Mouse (Mus musculus): ENCODE results near the gene BC035044.
"Not testable (repeated sequence)": the region's sequence is repeated elsewhere in the genome, so short reads cannot be mapped to it uniquely, and the experiment has no call there.

The BC035044 gene

GRCm38 (mm10) chr6:128890948-128891355 is at the start of gene BC035044:
Gene BC035044, minus strand, starts transcription at chr6:128891126.
- no peak for DNase-seq

DNA sequence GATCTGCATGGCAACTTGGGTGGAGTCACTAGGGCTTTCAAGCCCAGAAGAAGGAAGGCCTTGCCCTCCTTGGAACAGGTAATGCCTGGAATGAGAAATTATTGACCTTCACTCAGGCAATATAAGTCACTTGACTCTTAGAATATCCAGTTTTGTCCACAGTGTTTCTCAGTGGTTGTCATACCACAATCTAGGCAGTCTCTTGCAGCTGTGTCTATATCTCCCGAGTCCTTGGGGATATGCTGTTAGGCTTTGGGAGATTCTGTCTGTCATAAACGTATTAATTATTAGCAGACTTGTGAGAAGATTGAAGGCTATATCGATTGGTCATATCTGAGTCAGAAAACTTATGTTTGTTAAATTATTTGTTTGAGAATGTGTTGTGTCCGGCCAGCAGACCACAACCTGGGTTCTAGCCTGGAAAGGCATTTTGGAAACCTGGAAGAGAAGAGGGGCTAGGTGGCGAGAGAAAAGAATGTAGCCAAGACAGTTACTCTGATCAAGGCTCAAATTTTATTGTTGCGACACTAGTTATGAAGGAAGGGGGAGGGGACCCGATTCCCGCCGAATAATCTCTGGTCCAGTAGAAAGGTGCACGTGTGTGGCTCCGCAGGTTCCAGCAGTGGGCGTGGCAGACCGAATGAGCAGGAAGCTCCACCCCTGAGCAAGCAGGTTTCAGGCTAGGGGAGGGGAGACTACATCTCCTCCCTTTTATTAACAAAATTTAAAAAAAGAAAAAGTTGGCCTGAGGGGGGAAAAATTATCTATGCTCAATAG is 45.2 kb upstream of the BC035044 start:
- not testable (repeated sequence) for DNase-seq

DNA sequence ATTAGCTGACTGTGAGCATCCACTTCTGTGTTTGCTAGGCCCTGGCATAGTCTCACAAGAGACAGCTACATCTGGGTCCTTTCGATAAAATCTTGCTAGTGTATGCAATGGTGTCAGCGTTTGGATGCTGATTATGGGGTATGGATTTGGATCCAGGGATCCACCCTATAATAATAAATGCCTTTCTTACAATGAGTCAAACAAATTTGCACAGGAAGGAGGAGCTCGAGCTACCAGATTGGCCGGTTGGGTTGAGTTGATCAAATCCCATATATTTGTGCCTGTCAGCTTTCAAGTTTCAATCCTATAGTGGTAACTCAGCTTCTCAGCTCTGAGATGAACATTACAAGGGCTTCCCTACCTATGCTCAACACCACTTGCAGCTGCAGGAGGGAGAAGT is 43.2 kb upstream of the BC035044 start, which contains the start of gene Clec2g:
Clec2g (plus strand) TSS at position 301 of the 400 bp plus-strand sequence.
- DNase-seq = not testable (repeated sequence)

GRCm38 (mm10) chr6:128933050-128933449 is 42.1 kb upstream of the BC035044 start:
- no peak for DNase-seq

DNA sequence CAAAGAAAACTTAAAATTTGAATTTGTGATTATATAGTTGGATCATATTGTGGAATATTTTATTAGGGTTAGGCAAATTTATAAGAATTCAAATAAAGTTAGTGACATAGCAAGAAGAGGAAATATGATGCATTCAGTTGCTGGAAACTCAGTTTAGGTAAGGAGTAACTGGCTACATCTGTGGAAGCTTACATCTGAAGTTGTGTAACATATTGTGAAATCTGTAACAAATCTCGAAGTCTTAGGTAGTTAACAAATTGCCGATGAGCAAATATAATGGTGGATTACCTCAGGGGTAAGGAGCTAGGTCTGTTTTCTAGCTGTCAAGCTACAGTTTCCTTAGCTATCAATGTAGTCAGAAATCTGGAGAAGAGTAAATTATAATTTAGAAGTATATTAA is 26.4 kb upstream of the BC035044 start:
- no peak for DNase-seq

DNA sequence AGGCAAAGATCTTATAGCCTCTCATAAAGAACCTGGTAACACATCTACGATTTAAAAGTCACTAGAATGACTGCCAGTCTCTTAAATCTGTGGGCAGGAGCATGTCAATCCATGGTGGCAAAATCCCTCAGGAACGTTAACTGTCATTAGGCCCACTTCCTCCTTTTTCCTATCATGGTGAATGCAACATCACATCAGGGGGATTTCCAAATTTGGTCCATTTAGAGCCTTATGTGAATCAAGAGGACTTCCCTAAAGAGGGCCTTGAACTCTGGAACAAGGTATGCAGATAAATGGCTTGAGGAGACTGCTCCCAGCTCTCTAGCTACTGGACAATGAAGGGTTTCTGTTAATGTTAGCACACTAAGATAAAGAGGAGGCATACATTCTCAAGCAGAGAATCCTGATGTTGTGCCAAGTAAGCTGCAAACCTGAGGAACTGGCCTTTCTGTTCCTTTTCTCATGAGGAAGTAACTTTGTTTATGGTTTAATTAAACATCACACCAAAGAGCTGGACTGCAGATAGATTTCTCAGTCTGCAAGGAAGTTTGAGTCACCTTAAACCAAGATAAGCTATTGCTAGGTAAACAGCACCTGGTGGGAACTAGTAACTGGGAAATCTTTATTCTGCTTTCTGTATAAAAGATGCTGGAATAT is 22.8 kb upstream of the BC035044 start:
- DNase-seq = no peak

DNA sequence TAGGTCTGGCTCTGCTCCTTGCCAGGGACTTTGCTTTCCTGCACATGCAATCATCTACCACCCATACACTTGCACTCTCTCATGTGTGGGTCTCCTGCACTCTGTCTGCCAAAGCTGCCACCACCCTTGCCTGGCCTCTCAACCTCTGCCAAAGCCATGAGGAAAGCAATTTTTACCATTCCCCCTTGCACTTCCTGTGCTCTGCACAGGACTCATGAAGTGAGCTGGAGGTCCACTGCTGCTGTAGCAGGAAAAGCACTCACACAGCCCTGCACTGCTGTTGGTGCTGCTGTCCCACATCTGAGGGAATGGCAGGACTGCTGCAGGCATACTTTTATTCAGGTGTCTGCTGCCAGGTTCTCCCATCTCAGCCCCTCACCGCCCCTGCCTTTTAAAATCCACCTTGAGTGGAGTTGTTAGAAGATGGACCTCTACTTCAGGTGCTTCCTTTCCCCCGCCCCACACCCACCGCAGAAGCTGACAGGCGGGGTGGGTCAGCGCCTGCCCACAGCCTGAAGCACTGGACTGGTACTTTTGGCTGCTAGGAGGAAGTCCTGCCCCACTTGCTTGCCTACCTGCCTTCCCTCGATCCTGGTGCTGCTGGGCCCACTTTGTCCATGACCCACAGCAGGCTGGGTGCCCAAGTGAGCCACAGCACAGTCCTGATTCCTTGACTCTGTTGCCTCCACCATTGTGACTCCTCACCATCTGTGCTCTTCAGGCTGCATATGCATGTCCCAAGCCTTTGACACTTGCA is 10.0 kb upstream of the BC035044 start:
- DNase-seq = not testable (repeated sequence)

DNA sequence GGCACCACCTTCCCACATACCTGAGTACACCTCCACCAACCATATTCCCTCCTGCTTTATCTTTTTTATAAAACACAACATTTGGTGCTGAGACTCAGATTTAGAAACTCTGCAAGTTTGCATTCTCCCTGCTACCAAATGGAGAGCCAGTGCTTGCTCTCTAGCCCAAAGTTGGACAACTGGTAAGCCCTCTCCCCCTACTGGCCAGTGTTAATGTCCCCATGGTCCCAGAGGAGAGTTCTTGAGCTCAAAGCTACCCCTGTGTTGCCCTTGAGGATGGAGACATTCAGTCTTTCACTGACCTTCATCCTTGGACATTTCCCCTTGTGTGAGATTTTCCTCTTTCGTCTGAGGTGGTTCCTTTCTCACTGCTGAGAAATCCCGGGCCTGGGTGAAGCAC is 9.1 kb upstream of the BC035044 start:
- DNase-seq = no peak

DNA sequence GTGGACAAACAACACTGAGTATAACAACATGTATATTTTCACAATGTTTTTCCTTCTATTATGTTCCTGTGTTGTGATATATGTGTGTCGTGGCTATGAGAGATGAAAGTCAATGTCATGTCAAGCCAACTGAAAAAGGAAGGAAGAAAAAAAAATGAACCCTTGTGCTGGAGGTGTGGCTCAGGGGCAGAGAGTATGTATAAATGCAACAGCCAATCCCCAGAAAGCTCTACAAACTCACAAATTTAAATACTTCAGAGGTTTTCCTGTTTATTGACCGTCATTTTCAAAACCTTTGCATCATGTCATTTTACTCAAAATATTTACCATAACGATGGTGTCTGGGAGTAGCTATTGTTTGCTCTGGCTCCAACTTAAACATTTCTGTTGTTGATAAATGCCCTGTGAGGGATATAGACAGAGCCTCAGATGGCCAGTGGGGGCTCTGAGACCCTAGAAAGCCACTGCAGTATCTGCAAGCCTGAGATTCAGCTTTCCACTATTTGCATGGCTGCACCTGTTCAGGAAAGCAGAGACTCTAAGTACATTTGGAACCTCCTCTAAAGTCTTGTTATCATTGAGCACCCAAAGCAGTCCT is 4.6 kb upstream of the BC035044 start:
- DNase-seq = no peak

GRCm38 (mm10) chr6:128888834-128889233 is 2.1 kb downstream of the BC035044 start:
- DNase-seq = no peak

- not testable (repeated sequence) for DNase-seq
These were observed 3.7 kb downstream of the BC035044 start, which contains the start of gene Clec2i for GRCm38 (mm10) chr6:128887091-128887790. Gene Clec2i, plus strand, starts transcription at chr6:128887588.

DNA sequence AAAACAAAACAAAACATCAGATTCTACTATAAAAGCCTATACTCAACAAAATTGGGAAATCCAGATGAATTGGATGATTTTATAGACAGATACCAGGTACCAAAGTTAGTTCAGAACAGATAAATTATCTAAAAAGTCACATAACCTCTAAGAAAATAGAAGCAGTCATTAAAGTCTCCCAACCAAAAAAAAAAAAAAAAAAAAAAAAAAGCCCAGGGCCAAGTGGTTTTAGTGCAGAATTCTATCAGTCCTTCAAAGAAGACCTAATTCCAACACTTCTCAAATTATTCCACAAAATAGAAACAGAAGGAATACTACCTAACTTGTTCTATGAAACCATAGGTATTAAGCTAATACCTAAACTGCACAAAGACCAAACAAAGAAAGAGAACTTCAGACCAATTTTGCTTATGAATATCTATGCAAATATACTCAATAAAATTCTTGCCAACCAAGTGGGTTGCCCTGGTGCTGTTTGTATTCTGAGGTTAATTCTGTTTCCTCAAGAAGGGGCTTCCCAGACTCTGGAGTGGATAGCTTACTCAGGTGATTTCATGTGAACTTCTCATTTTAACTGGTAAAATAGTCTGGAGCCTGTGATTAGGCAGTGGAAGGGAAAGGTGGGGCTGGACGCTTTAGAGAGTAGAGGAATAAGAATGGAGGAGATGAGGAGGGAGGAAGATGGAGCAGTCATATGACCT is 18.9 kb downstream of the BC035044 start:
- DNase-seq = no peak

DNA sequence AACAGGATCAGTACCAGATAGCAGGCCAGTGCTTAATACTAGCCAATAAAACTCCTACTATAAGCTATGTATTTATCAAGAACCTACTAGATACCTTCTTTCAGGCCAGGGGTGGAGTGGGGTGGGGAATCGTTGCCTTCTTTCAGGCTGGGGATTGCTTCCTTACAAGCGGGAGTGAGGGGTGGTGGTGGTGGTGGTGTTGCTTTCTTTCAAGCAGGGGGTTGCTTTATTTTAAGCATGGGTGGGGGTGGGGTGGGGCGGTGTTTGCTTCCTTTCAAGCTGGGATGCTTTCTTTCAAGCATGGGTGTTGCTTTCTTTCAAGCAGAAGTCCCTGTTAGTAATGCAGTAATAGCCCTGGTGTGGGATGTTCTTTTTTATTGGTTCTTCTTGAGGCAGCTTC is 22.1 kb downstream of the BC035044 start:
- no peak for DNase-seq

DNA sequence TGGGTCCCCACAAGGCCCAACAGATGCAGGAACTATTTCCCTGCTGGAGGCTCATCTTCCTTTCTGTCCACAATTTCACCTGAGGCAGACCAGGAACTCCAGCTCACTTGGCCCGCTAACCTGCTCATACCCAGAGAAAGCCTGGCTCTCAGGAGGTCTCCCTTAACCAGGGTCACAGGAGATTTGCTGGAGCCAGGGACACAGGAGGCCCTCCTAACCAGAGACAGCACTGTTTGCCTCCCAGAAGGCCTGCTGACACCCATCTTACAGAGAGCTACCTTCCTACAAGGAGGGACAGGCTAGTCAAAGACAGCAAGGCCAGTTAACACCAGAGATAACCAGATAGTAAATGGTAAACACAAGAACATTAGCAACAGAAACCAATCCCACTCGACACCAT is 33.0 kb downstream of the BC035044 start:
- DNase-seq = no peak

DNA sequence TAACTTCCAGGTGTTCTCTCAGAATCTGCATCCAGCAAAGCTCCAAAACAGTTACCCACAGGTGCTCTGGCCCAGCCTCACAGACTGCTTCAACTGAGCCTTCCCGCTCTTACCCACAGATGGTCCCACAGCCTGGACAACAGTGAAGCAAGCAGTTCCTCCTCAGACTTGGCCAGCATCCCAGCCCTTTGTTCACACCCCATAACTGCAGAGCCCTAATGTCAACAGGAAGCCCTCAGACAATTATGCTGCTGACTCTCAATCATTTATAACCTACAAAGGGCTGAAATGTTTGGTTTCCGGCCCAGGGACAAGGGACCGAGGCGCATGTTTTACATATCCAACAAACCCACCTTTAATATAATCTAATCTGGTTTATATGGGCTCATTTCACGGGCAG is 34.7 kb downstream of the BC035044 start:
- DNase-seq = peak; percentile 86 to 90

DNA sequence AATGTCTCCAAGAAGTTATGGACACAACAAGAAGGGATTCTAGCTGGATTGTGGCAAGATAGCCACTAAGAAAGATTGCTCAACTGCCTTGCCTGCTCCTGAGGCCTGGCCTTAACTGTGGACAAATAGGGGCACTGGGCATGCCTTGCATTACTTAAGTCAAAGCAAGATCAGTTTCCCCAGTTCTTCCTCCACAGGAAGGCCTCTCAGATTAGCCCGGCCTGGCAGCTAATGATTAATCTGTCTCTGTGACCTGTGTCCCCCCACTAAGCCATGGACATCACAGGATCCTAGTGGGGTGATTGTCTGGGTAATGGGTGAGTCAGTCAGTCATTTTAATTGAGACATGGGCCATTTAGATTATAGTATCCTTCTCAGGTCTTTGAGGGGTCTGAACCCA is 35.4 kb downstream of the BC035044 start:
- no peak for DNase-seq

- no peak for DNase-seq
These were observed 36.0 kb downstream of the BC035044 start for GRCm38 (mm10) chr6:128854895-128855294.

DNA sequence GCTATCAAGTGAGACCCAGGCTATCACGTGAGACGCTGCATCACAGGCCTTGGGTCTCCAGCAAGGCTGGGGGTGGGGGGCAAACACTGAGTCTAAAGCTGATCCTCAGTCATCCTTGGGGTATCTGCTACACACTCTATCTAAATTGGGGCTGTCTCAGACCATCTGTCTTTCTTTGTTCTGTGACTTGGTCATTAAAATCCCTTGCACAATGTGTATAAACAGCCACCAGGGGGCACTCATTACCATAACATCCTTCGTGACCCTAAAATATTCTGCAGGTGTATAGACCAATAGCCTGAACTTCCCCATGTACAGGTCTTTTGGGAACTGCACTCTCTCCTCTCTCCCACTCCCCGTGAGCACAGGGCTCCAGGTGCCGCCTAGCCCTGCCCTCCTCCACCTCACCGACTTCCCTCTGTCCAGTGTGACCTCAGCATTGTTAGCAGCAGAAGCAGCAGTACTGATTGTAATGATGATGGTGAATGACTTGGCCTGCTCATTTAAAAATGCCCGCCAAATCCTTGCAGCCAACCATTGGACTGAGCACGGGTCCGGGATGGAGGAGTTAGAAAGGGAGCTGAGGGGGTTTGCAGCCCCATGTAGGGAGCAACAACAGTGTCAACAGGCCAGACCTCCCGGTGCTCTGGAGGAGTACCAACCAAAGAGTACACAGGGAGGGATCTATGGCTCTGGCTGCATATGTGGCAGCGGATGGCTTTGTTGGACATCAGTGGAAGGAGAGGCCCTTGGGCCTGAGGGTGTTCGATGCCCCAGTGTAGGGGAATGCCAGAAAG is 36.7 kb downstream of the BC035044 start:
- DNase-seq = peak; percentile 79 to 84

- no peak for DNase-seq
These were observed 38.2 kb downstream of the BC035044 start for GRCm38 (mm10) chr6:128852766-128853165.

- DNase-seq = no peak
These were observed 39.8 kb downstream of the BC035044 start for GRCm38 (mm10) chr6:128851151-128851550.

DNA sequence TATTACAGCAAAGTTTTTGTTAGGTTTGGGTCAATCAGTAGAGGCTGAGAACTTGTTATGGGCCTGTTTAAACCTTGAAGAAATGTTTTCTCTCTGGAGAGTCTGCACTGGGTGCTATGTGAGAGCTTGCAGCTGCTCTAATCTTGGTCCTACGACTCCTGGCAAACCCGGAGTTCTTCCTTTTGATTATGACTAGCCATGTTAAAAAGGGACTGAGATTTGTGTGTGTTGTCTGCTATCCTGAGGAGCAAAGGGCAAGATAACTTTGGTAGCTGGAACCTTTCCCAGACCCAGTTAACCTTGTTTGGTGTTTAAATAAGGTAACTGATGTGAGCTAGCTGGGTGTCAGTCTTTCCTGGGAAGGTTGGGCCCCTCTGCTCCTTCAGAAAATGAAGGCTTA is 40.3 kb downstream of the BC035044 start:
- DNase-seq = no peak
